Mouse (Mus musculus) embryonic facial prominence, embryonic 12.5 days (tissue): ENCODE data around the gene Nsd2. TPM values are rescaled to one million over a fixed set of nuclear protein-coding genes. Genes with fewer than 3 reads are reported as not detected.
A peak's percentile ranks its signal among the peaks of the same experiment; 100 is the strongest.

Experiments used
- ATAC-seq: fragments of 200-750 bp; cut with Nextera tagmentation; 2 replicates; pipeline ENCODE4 v1.8.0; 2017; ENCODE audit not compliant: insufficient number of reproducible peaks, insufficient read depth, low FRiP score, low TSS enrichment
- H3K27ac ChIP-seq: fragments of 300-500 bp; sonication (generic); 2 replicates; pipeline ENCODE4 v1.5.1; 2016; ENCODE audit warnings: mild to moderate bottlenecking
- H3K27me3 ChIP-seq: fragments of 300-500 bp; sonication (generic); 2 replicates; pipeline ENCODE4 v1.6.1; 2016; ENCODE audit warnings: mild to moderate bottlenecking, moderate library complexity
- H3K36me3 ChIP-seq: fragments of 300-500 bp; sonication (generic); 2 replicates; pipeline ENCODE4 v1.6.1; 2016; ENCODE audit warnings: mild to moderate bottlenecking
- H3K4me1 ChIP-seq: fragments of 300-500 bp; sonication (generic); 2 replicates; pipeline ENCODE4 v1.6.1; 2016
- H3K4me2 ChIP-seq: fragments of 300-500 bp; sonication (generic); replicated peaks from 2 replicates; pipeline ENCODE4 v1.6.1; 2016; ENCODE audit warnings: mild to moderate bottlenecking, moderate library complexity
- H3K4me3 ChIP-seq: fragments of 300-500 bp; sonication (generic); 2 replicates; pipeline ENCODE4 v1.5.1; 2016; ENCODE audit warnings: mild to moderate bottlenecking
- H3K9ac ChIP-seq: fragments of 300-500 bp; sonication (generic); 2 replicates; pipeline ENCODE4 v1.6.1; 2016; ENCODE audit warnings: mild to moderate bottlenecking, moderate library complexity
- H3K9me3 ChIP-seq: fragments of 300-500 bp; sonication (generic); 2 replicates; pipeline ENCODE4 v1.6.1; 2016; ENCODE audit warnings: mild to moderate bottlenecking, moderate library complexity
- WGBS: fragments of 180-500 bp; shearing (Covaris S2); methylation state at CpG from one replicate; pipeline ENCODE4 v1.1.7; 2016; 5-methylcytosine and 5-hydroxymethylcytosine counted together
- polyA plus RNA-seq: library from polyadenylated mRNA; unstranded; fragments of >200 nt; fragmentation: Nextera tagmentation; extraction: Ambion mirVana; gene quantifications from 2 replicates; pipeline ENCODE4 v1.2.1, GENCODE M21; 2016

Nsd2 gene
- 64.0 and 77.1 TPM in 2 replicates for polyA plus RNA-seq

DNA sequence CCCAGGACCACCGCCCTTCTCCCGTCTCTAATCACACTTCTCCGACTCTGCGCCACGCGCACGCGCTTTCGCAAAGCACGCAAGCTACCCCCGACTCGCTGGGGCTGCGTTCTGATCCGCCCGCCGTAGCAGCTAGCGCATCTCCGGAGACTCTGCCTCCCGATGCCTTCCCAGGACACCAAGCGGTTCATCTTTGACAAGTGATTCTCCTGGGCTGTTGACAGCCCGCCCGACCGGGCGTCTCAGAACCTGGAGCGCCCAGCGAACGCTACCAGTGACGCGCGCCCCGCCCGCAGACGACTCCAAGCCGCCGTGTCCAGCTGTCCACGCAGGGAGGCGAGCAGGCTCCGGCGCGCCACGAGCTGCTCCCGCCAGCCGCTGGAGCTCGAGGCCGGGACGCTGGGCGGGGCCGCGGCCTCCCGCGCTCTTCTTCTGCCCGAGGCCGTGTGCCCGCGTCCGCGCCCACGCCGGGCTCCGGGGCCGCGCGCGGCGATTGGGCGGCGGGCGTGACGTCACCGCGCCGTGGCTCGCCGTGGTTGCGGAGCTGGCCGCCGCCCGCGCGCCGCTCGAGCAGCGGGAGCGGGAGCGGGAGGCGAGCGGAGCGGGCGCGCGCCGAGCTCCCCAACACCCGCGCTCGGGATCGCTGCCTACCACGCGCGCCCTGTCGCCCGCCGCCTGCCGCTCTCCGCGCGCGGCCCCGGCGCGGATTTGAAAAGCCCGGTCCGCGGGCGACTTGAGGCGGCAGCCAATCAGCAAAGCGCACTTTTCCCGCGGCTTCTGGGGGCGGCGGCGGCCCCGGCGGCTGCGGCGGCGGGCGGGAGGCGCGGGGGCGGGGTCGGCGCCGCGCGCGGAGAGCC, at the start of gene Nsd2:
TSS of gene Nsd2 (plus strand) at position 850 of the 857 bp plus-strand sequence.
- no peaks in the 10 kb centered on the region for H3K27me3 ChIP-seq
- WGBS, result under 1% methylated on average over 125 of the region's 136 CpGs
- no peaks in the 10 kb centered on the region for H3K9me3 ChIP-seq
- H3K36me3 ChIP-seq, result no peaks in the 10 kb centered on the region
- H3K4me1 ChIP-seq, result peaks cover 32% of the 10 kb centered on the region
- H3K27ac ChIP-seq, result peak within 1 kb of the TSS; percentile 98
- peak within 1 kb of the TSS; percentile 99 for H3K4me3 ChIP-seq
- peak; percentile 88 for ATAC-seq
- peak within 1 kb of the TSS; percentile 74 for H3K4me2 ChIP-seq
- H3K9ac ChIP-seq, result peak within 1 kb of the TSS; percentile 99

DNA sequence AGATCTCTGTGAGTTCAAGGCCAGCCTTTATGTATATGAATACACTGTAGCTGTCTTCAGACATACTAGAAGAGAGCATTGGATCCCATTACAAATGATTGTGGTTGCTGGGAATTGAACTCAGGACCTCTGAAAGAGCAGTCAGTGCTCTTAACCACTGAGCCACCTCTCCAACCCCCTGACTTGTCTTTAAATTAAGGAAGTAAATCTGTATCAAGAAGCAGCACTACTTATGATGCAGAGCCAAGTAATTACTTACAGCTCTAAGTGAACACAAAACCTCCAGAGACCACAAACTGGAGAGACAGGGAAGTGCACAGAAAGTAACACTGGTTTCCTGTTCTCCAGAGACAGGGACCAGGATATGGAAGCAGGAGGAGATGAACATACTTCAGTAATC, 43.3 kb upstream of the Nsd2 start:
- H3K36me3 ChIP-seq, result peaks cover 25% of the 10 kb centered on the region
- H3K27me3 ChIP-seq, result no peaks in the 10 kb centered on the region
- H3K9me3 ChIP-seq, result no peaks in the 10 kb centered on the region
- H3K4me1 ChIP-seq, result peaks cover 17% of the 10 kb centered on the region
- no peak for ATAC-seq
- H3K4me3 ChIP-seq, result no peak overlapping the region
- H3K27ac ChIP-seq, result no peak overlapping the region
- H3K9ac ChIP-seq, result no peak overlapping the region
- no peak overlapping the region for H3K4me2 ChIP-seq

DNA sequence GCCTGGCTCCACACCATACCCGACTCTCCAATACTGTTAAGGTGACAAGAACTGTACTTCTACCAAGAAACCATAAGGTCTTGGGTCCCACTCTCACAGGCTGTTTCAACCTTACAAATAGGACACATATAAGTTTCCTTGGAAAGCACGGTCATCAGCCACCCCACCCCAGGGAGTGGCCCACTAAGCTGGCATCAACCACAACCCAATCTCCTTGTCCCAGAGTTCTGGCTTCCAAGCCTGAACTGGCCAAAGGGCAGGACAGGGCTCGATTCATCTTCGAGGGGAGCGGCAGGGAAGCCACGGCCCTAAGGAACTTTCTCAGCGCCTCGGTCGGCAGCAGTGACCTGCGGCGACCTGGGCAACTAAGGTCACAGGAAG, 38.6 kb upstream of the Nsd2 start:
- Histone ChIP-seq H3K9me3 (no peaks in the 10 kb centered on the region), H3K9ac (peak overlapping the region; percentile 82), H3K36me3 (peaks cover 9% of the 10 kb centered on the region), H3K27me3 (no peaks in the 10 kb centered on the region), H3K4me2 (peak overlapping the region; percentile 76), H3K4me1 (peaks cover 21% of the 10 kb centered on the region), H3K4me3 (peak overlapping the region; percentile 91), H3K27ac (no peak overlapping the region)
- ATAC-seq, result no peak
- WGBS, result 2% methylated on average over 11 of the region's 11 CpGs

DNA sequence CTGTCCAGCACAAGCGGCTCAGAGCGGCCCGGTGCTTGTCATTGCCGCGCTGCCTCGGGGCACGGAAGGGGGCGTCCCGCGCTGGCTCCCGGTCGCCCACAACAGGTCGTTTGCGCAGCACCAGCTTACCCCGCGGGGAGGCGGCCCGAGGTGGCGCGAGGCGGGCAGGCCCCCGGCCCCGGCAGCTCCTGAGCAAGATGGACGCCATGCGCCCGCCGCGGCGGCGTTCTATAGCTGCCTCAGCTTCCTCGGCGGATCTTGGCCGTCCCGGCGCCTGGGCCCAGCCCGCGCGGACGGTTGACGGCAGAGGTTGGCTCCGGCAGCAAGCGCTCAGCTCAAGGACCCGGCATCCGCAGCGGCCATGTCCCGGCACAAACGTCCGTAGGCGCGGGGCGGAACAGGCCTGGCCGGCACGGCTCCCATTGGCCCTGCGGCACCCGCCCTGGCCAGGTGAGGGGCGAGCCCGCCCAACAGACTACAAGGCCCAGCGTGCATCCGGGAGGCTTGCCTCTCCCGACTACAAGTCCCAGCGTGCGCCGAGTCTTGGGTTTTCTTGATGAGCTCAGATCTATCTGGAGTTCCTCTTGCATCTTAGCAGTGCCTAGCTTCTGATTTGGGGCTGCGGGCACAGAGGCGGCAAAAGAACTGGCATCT, 38.1 kb upstream of the Nsd2 start, which contains the start of gene Letm1:
TSS of gene Letm1 (minus strand) at position 473 of the 654 bp plus-strand sequence.
- ATAC-seq, result peak; percentile 100
- H3K9ac ChIP-seq, result peak within 1 kb of the TSS; percentile 82
- peak within 1 kb of the TSS; percentile 76 for H3K4me2 ChIP-seq
- no peaks in the 10 kb centered on the region for H3K27me3 ChIP-seq
- H3K9me3 ChIP-seq, result no peaks in the 10 kb centered on the region
- H3K4me3 ChIP-seq, result peak within 1 kb of the TSS; percentile 91
- WGBS, result under 1% methylated on average over 65 of the region's 65 CpGs
- H3K36me3 ChIP-seq, result peaks cover 4% of the 10 kb centered on the region; the same call in 1 of the 2 replicates
- peak within 1 kb of the TSS; percentile 75 for H3K27ac ChIP-seq
- H3K4me1 ChIP-seq, result peaks cover 21% of the 10 kb centered on the region

DNA sequence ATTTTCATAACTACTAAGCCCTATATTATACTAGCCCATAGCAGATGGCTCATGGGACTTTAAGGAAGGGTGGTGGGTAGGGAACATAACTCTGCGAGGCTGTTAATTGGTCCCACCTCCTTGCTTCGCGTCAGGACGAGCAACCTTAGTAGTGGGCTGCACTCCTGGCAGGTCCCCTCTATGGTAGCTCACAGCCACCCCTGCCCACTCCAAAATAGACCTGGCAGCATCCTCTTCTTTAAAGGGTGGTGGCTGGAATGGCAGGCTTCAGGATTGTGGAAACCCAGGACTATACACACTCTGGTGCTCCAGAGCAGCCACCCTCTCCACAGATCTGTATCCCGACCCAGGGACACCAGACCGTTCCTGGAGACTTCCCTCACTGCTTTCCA, 37.5 kb upstream of the Nsd2 start:
- Histone ChIP-seq H3K4me2 (peak overlapping the region; percentile 76), H3K4me1 (peaks cover 21% of the 10 kb centered on the region), H3K36me3 (no peaks in the 10 kb centered on the region), H3K4me3 (peak overlapping the region; percentile 91), H3K27me3 (no peaks in the 10 kb centered on the region), H3K27ac (peak overlapping the region; percentile 75; the same call in 1 of the 2 replicates), H3K9me3 (no peaks in the 10 kb centered on the region), H3K9ac (peak overlapping the region; percentile 82)
- 10% methylated on average over 6 of the region's 6 CpGs for WGBS
- peak; percentile 83 for ATAC-seq

DNA sequence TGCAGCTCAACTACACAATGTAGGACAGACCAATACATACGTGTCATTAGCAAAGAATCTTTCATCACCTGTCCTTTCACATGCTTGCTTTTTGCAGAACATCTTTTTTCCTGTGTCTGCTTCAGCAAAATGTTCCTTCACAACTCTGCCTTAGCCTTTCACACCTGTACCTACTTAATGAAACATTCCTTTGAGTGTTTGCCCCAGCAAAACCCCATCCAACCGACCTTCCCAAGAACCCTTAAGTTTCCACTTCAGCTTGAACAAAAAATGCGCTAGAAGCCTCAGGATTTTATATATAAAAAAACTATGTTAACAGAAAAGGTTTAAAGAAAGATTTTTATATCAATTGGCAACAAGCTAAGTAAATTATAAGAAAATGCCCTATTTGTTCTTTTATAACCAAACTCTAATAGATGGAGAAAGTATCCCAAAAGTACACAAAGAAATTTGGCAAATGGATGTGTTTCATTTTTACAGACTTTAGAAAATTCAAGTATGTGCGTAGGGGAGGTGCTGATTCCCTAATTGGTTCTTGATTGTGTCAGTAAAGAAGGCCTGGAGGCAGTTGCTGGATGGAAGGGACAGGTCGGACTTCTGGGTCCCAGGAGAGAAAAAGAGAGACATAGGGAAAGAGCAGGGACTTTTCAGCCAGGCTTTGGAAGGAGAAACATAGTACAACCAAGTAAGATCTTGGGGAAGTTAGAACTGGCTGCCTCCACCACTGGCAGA, 28.4 kb upstream of the Nsd2 start:
- no peaks in the 10 kb centered on the region for H3K4me1 ChIP-seq
- WGBS, result 74% methylated on average over 5 of the region's 5 CpGs
- no peak overlapping the region for H3K9ac ChIP-seq
- no peaks in the 10 kb centered on the region for H3K36me3 ChIP-seq
- no peaks in the 10 kb centered on the region for H3K9me3 ChIP-seq
- H3K4me2 ChIP-seq, result no peak overlapping the region
- no peak for ATAC-seq
- no peaks in the 10 kb centered on the region for H3K27me3 ChIP-seq
- no peak overlapping the region for H3K4me3 ChIP-seq
- no peak overlapping the region for H3K27ac ChIP-seq

DNA sequence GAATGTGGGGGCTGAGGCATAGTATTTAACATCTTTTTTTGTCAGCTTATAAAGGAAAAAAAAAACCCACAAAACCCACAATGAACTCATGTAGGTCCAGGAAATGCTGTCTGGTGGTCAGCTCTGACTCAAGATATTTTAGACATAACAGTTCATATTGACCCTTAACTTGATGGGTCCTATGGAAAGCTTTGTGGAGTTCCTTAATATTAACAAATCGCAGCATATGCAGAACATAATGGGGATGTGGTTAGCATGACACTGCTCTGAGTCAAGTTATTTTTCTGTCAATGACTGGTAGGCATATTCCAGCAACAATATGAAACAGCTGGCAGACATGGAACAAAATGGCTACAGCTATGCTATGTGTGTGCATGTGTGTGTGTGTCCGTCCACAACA, 17.2 kb upstream of the Nsd2 start:
- 73% methylated on average over 2 of the region's 2 CpGs for WGBS
- H3K9me3 ChIP-seq, result 0 out of 2 replicates have a peak, but pooled peaks cover 4% of the 10 kb centered on the region

DNA sequence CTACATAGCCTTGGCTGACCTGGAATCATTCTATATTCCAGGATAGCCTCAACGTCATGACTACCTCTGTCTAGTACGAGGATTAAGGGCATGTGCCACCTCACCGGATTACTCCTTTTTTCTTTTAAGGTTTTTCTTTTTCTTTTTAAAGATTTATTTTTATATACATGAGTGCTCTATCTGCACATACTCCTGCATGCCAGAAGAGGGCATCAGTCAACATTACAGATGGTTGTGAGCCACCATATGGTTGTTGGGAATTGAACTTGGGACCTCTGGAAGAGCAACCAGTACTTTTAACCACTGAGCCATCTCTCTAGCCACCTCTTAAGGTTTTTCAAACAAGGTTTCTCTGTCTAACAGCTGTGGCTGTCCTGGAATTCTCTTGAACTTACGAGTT, 9.0 kb upstream of the Nsd2 start:
- Histone ChIP-seq H3K4me3 (no peak overlapping the region), H3K27ac (no peak overlapping the region), H3K27me3 (no peaks in the 10 kb centered on the region), H3K4me1 (no peaks in the 10 kb centered on the region), H3K9me3 (no peaks in the 10 kb centered on the region), H3K36me3 (no peaks in the 10 kb centered on the region), H3K9ac (no peak overlapping the region), H3K4me2 (no peak overlapping the region)
- WGBS, result 85% methylated on average over 4 of the region's 4 CpGs
- ATAC-seq, result no peak

More for the DNA sequence above, 17.2 kb upstream of the Nsd2 start:
- Histone ChIP-seq H3K36me3 (no peaks in the 10 kb centered on the region), H3K4me2 (no peak overlapping the region), H3K27ac (no peak overlapping the region), H3K9ac (no peak overlapping the region), H3K27me3 (no peaks in the 10 kb centered on the region), H3K4me3 (no peak overlapping the region), H3K4me1 (no peaks in the 10 kb centered on the region)
- ATAC-seq, result no peak

DNA sequence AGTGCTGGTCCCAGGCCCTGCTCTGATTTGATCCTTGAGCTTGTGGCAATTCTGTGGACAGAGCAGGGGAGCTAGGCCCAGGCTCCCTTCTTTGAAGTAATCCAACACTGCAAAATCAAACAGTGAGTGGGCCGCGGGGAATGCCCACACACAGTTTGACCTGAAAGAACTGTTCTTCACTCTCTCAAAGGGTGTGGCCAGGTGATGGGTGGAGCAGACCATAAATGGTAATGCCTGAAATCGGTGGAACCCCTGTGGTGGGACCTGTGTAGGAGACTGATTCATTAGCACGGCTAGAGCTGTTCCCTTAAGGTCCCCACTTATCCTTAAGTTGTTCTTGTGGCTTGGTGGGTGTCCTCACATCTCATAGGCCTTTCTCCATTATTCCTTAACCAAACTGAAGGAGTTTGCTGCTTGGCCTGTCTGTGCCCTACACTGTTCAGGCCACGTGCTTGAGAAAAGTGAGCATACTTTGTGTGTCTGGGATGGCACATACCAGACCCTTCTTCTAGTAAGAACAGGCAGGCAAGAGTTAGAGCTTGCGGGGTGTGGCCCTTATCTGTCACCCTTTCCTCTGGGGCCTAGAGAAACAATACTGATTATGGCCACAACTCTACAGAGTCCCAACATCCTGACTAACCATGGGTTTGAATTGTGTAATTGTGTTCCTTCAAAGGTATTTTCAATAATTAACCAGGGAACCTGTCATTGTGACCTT, 4.4 kb upstream of the Nsd2 start:
- Histone ChIP-seq H3K36me3 (no peaks in the 10 kb centered on the region), H3K4me1 (peaks cover 11% of the 10 kb centered on the region; the same call in 1 of the 2 replicates), H3K9ac (no peak overlapping the region), H3K4me2 (no peak overlapping the region), H3K9me3 (no peaks in the 10 kb centered on the region), H3K27me3 (no peaks in the 10 kb centered on the region), H3K4me3 (no peak overlapping the region), H3K27ac (no peak overlapping the region)
- WGBS, result 85% methylated on average over 6 of the region's 6 CpGs
- no peak for ATAC-seq

DNA sequence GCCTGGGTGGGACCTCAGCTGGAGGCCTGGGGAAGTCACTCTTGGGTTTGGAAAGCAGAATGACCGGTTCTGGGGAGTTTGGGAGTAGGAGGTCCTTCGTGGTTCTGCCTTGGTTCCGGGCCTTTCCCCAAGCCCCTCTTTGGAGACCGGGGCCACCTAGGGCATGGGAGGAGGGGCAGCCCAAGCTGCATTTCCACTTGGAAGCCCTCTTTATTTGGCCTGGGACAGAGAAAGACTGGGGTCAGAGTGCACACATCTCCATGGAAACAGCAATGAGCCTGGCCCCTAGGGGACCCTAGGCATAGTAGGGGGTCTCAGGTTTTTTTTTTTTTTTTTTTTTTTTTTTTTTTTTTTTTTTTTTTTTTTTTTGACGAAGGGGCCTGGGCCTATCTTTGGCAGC, 2.4 kb upstream of the Nsd2 start:
- no peaks in the 10 kb centered on the region for H3K9me3 ChIP-seq
- no peak overlapping the region for H3K9ac ChIP-seq
- H3K4me1 ChIP-seq, result peaks cover 19% of the 10 kb centered on the region
- no peak overlapping the region for H3K4me2 ChIP-seq
- no peaks in the 10 kb centered on the region for H3K27me3 ChIP-seq
- no peaks in the 10 kb centered on the region for H3K36me3 ChIP-seq
- no peak overlapping the region for H3K4me3 ChIP-seq
- 11% methylated on average over 5 of the region's 5 CpGs for WGBS
- ATAC-seq, result no peak
- no peak overlapping the region for H3K27ac ChIP-seq
